Mouse (Mus musculus) kidney, postnatal 14 days (tissue): Measurements from ENCODE around the gene Pdzd8.

Experiments
- DNase-seq: peaks from one replicate; pipeline ENCODE4 v3.0.0; 2022; ENCODE audit warnings: mixed read lengths

Pdzd8 gene

DNA sequence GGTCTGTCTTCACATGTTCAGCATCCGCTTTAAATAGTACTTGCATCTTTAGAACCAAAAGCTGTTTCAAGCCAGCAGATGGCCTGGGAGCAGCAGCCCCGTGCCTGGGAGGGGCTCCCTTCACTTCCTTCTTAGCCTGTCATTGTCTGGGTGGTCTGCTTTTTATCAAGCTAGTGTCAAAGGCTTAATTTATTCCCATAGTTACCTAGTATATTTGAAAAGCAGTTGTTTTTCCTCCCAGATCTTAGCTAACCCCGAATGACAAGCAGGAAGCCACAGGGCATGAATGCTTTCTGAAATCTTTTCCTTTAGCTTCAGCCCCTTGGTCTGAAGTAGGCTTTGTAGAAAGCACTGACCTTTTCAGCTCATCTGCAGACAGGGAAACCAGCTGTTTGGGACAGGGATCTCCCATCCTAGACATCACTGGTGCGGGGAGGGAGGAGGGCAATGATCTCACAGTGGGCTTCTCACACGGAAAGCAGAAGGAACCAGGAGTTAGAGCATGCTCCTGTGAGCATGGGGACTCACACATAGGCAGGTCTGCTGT lies 78.1 kb downstream of the Pdzd8 start:
- DNase-seq = peak; percentile 12

DNA sequence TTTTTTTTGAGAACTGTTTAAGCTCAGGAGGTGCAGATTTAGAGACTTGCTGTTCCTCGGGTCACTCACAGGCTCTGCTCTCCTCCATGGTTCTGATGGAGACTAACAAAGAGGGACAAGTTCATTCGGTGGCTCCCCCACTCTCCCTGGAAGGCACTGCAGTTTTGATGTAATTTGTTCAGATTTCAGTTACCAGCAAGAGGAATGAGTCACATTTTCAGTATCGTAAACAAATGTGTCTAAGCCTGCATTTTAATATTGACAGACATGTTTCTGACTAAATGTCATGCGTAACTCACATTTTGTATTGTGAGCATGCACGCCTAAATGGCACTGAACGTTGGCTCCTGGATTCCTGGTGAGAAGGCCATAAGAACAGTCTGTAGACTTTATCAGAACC lies 79.7 kb downstream of the Pdzd8 start:
- no peak for DNase-seq

DNA sequence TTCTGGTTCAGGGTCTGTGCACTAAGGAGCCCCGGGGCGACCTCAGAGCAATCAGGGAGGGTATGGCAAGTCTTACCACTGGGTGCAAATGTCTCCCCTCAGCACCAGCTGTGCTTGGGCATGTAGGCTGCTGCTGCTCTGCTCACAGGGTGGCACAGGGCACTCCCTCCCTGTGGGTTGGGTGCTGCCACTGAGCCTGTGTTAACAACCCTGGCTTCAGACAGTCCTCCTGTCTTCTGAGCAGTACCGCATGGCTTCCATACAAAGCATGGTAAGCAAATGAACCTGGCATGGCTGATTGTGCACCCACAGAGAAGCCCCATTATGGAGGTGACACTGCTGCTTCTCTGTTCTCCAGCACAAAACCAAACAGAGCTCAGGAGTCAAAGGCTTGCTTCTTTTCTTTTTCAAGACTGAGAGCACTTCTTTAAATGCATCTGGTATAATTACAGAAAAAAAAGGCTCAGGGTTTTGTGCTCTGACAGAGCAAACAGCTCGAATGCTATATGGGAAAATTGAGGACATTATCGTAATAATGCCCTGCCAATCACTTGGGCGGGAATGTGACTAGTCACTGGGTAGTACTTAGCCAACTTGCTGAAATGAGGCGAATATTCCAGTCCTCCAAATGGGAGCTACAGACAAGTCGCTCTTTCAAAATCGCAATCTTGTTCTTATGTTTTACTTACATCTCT lies 80.6 kb downstream of the Pdzd8 start:
- no peak for DNase-seq

DNA sequence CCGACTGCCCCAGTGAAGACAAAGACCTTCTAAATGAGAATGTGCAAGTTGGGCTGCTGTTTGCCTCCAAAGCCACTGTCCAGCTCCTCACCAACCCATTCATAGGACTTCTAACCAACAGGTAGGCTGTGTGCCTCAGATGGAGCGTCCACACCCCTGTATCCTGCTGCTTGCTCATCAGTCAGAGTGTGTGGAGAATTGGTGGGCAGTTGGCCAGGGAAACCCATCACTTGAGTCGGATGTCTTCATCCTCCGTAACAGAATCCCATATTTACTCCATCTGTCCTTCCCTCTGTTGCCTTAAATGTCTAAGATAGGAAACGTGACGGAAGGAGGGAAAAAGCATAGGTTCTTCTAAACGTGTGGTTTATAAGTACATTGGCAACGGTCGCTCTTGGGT lies 82.4 kb downstream of the Pdzd8 start:
- DNase-seq = no peak

DNA sequence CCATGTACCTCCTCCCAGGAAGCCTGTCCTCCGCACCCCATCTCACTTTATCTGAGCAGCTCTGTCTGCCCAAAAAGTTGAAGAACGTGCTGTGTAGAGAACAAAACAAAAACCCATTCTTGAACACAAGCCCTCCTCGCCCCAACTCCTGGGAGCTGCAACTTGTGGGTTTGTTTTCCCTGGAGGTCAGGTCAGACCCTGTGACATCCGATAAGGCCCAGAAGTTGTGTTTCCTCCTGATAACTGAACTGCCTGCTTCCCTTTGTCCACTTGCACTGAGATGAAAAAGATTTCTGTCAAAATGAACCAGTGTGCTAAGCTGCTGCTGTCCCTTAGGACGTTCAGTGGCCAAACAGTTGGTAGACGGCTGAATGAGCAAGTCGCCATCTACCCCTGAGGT lies 84.0 kb downstream of the Pdzd8 start:
- DNase-seq = no peak

DNA sequence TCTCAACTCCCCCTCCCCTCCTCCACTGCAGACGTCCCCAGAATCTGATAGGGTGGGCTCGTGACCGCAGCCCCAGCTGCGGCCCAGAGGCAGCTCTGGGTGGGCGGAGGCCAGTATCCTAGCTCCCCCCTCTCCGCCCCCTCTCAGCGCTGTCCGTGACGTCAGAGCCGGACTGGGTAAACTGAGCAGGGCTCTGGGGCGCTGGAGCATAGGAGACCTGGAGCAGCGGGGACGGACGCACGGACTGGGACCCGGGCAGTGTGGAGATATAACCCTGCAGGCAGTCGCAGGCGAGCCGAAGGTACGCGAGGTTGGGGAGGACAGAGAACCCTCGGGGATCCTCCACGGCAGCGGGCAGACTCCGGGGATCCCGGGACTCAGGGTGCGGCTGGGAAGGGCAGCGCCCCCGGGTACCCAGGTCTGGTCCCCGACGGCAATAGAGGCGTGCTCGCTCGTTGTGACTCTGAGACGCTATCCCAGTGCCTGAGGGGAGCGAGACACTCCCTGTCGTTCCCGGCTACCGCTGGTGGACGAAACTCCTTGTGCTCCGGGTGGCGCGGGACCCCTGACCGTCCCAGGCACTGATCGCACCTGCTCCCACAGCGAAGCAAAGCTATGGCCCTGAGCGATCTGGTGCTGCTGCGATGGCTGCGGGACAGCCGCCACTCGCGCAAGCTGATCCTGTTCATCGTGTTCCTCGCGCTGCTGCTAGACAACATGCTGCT lies 84.7 kb downstream of the Pdzd8 start, which contains the start of gene Slc18a2:
Slc18a2 (plus strand) TSS at position 179 of the 725 bp plus-strand sequence.
- peak; percentile 33 for DNase-seq

DNA sequence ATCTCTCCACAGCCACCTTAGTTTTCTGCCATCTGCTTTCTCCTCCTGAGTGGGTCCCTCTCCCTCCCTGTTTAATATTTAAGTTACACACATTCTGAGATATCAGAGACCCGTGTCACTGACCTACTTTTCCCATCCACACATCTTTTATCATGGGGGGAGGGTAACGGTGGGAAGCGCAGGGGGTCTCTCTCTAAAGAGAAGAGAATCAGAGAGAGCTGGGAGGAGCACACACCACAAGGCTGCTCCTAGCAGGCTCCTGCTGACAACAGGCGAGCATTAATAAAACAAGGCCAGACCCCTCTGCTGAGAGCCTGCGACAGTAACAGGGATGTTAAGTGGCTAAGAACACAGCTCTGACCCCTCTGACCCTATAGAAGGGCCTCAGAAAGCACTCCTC lies 85.9 kb downstream of the Pdzd8 start:
- no peak for DNase-seq

DNA sequence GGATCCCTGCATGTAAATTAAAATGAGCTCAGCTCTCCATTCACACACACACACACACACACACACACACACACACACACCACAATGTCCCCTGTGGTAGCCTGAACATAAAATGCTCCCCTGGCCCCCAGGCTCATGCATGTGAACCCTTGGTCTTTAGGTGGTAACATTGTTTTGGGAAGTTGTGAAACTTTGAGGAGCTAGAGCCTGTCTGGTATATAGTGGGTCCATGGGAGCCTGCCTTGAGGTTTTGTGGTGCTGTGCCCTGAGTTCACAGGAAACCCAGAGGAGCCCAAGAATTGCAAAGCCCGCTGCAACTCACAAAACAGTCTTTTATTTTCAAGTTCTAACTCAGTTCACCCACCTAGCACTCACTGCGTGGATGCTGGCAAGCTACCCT lies 92.9 kb downstream of the Pdzd8 start:
- no peak for DNase-seq

DNA sequence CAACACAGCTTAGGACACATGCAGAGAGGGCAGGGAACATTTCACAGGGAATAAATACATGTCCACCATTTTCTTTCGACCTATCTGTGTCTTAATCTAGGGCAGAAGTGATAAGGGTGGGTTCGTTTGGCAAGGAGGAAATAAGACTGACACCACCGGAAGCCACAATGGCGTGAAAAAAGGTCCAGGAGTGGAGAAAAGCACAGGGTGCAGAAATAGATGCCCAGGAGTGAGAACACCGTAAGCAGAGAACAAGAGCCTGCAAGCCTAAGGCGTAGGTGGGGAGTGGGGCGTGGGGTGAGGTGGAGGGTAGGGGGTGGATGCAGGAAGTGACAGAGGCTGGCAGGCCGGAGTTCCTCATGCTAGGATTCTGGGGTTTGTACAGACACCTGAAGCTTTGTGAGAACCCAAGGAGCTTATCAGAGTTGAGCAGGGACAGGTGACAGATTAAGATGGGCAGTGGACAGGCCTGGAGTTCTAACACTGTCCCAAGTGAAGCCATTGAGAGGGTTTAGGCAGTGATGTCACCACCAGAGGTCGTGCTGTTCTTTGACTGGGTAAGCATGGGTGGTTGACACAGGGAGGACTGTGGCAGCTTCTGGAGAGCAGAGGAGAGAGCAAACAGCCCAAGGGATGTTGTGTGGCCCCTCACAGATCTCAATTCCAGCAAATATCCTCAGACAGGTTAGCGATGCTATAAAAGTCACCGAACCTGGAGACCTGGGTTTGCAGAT lies 96.9 kb downstream of the Pdzd8 start:
- no peak for DNase-seq

DNA sequence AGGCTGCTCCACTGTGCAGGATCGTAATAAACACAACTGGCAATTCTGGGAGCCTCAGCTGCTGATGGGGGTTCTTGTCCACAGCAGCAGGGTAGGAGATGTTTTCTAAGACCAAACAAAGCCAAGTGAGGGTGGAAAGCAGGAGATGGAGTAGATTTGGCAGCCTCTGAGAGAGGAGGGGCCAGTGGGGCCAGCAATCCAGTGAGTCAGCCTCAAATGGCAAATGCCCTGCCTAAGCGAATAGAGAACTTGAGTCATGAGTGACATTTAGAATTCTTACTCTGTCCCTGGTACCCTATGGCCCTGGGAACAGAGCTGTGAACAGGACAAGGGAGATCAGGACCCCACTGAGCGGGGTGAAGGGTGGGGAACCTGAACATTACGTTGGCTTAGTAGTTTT lies 97.4 kb downstream of the Pdzd8 start:
- no peak for DNase-seq
